ENCODE assay signal across 9 mouse cellular contexts in the genomic region with DNA sequence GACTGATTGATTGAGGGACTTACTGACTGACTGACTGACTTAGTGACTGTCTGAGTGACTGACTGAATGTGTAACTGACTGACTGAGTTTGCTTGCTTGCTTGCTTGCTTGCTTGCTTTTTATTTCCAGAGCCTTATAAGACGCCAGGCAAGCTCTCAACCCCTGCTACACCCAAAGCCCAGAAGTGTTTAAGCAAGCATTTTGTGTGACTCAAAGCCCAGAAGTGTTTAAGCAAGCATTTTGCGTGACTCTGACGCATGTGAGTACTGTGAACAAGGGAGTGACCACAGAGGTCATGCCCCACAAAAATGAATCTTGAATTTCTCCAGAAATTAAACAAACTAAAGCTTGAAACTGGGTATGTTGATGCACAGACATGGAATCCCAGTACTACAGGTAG. TPM values are rescaled to one million over a fixed set of nuclear protein-coding genes. Genes with fewer than 3 reads are reported as not detected.
DNase-seq lines count a peak whose midpoint lies in the region; ATAC-seq lines count a peak whose summit lies in the region.
"Had no signal": no experiment of that assay in that cellular context is flagged by ENCODE, and none has a peak within 500 bp of the region (broad histone marks: within the 10 kb centered on the region; RNA-seq: fewer than 3 reads in every experiment).

No protein-coding gene starts in this region.

- peak overlapping the region; percentile 65 for H3K4me2 ChIP-seq in hindbrain, embryonic 13.5 days
- H3K4me2 ChIP-seq in lung, embryonic 16.5 days (ENCODE audit: low read depth, low read length) = peak overlapping the region; percentile 67

- peaks cover 19% of the 10 kb centered on the region for H3K36me3 ChIP-seq in megakaryocyte, embryonic 14.5 days (replicated peaks; ENCODE audit: low read length)
- H3K36me3 ChIP-seq in hindbrain, embryonic 13.5 days = peaks cover 9% of the 10 kb centered on the region
- peaks cover 4% of the 10 kb centered on the region; the same call in 1 of the 2 replicates for H3K36me3 ChIP-seq in lung, embryonic 16.5 days (ENCODE audit: control insufficient read depth, insufficient read depth, low read length)

- H3K9ac ChIP-seq in hindbrain, embryonic 13.5 days = no peak overlapping the region; the same call in 1 of the 2 replicates
- H3K9ac ChIP-seq in lung, embryonic 16.5 days (ENCODE audit: low read length) = no peak overlapping the region

- H3K27ac ChIP-seq in hindbrain, embryonic 13.5 days = no peak overlapping the region
- H3K27ac ChIP-seq in lung, embryonic 16.5 days (ENCODE audit: low read length) = peak overlapping the region; percentile 69

- 72% methylated on average over 3 of the region's 3 CpGs for WGBS in hindbrain, embryonic 13.5 days
- WGBS in lung, embryonic 16.5 days = 25% methylated on average over 3 of the region's 3 CpGs

- H3K27me3 ChIP-seq in megakaryocyte, embryonic 14.5 days (replicated peaks) = peaks cover 8% of the 10 kb centered on the region
- no peaks in the 10 kb centered on the region for H3K27me3 ChIP-seq in hindbrain, embryonic 13.5 days
- no peaks in the 10 kb centered on the region for H3K27me3 ChIP-seq in lung, embryonic 16.5 days (ENCODE audit: control insufficient read depth, insufficient read depth, low read depth, low read length)

- DNase-seq in thymus, postnatal 36 days = no peak
- no peak for DNase-seq in adrenal gland, adult 8-10 months
- no peak for DNase-seq in frontal cortex, postnatal 36 days (ENCODE audit: low spot score in 2 of 2)

- H3K4me1 ChIP-seq in megakaryocyte, embryonic 14.5 days = peaks cover 54% of the 10 kb centered on the region
- H3K4me1 ChIP-seq in hindbrain, embryonic 13.5 days (replicated peaks) = peaks cover 18% of the 10 kb centered on the region
- H3K4me1 ChIP-seq in lung, embryonic 16.5 days (replicated peaks; ENCODE audit: control insufficient read depth, insufficient read depth, low read length) = peaks cover 14% of the 10 kb centered on the region

- peak overlapping the region; percentile 95 for H3K4me3 ChIP-seq in megakaryocyte, embryonic 14.5 days (replicated peaks)
- H3K4me3 ChIP-seq in hindbrain, embryonic 13.5 days = peak overlapping the region; percentile 49; the same call in 1 of the 2 replicates
- peak overlapping the region; percentile 64 for H3K4me3 ChIP-seq in lung, embryonic 16.5 days (ENCODE audit: low read length)

- H3K9me3 ChIP-seq in megakaryocyte, embryonic 14.5 days = no peaks in the 10 kb centered on the region
- H3K9me3 ChIP-seq in hindbrain, embryonic 13.5 days = no peaks in the 10 kb centered on the region
- H3K9me3 ChIP-seq in lung, embryonic 16.5 days (ENCODE audit: control insufficient read depth, low read length) = no peaks in the 10 kb centered on the region

- no peak for ATAC-seq in megakaryocyte, adult 5-6 weeks (ENCODE audit: poor library complexity, severe bottlenecking)
- 0 out of 2 replicates have a peak, but pooled peaks have one; percentile 18 for ATAC-seq in hindbrain, embryonic 13.5 days (ENCODE audit: low FRiP score)
- ATAC-seq in lung, embryonic 16.5 days (ENCODE audit: low read depth) = peak; percentile 73
- ATAC-seq in megakaryocyte-erythroid progenitor cell, adult 5-6 weeks (replicated peaks; ENCODE audit: low FRiP score, low TSS enrichment, poor library complexity, severe bottlenecking) = no peak

RNA-seq across cellular contexts. Expression of gene Tpcn2, which starts 0.5 kb away (rescaled TPM):
- polyA plus RNA-seq in megakaryocyte, embryonic 14.5 days (2012; ENCODE audit: insufficient read depth, low replicate concordance) = 3.9 TPM in 1 of 2 replicates, not detected in the other
- total RNA-seq in megakaryocyte, adult 5-6 weeks (2015) = 7.9 and 8.6 TPM in 2 replicates
- total RNA-seq in megakaryocyte, adult 5-6 weeks (2017) = 6.7 and 7.5 TPM in 2 replicates
- 3.3 TPM in 2 replicates for polyA plus RNA-seq in hindbrain, embryonic 13.5 days (2015; fragmentation: Nextera tagmentation; extraction: Ambion mirVana)
- polyA plus RNA-seq in lung, embryonic 16.5 days (2015; fragmentation: Nextera tagmentation; extraction: Ambion mirVana) = 11.7 and 12.3 TPM in 2 replicates
- 10 to 100 TPM in 3 of 4 experiments, 1 to 10 TPM in 1; 8.0 to 34.6 (median 21.0) TPM for total RNA-seq in adrenal gland, adult 8-10 months (2022)
- total RNA-seq in megakaryocyte-erythroid progenitor cell, adult 5-6 weeks (2014; fragmentation: Nextera tagmentation) = 17.2 and 19.8 TPM in 2 replicates
- 2.8 and 3.6 TPM in 2 replicates for total RNA-seq in megakaryocyte-erythroid progenitor cell, adult 5-6 weeks (2017)

RNA-seq across cellular contexts. Expression of gene Mrgprf, which starts 16.3 kb away (rescaled TPM):
- not detected in 2 replicates for polyA plus RNA-seq in megakaryocyte, embryonic 14.5 days (2012; ENCODE audit: insufficient read depth, low replicate concordance)
- total RNA-seq in megakaryocyte, adult 5-6 weeks (2015) = not detected in 2 replicates
- total RNA-seq in megakaryocyte, adult 5-6 weeks (2017) = not detected in 2 replicates
- 2.2 and 2.7 TPM in 2 replicates for polyA plus RNA-seq in hindbrain, embryonic 13.5 days (2015; fragmentation: Nextera tagmentation; extraction: Ambion mirVana)
- polyA plus RNA-seq in lung, embryonic 16.5 days (2015; fragmentation: Nextera tagmentation; extraction: Ambion mirVana) = 2.2 and 2.4 TPM in 2 replicates
- total RNA-seq in adrenal gland, adult 8-10 months (2022) = 1 to 10 TPM in 3 of 4 experiments, under 1 TPM in 1; 0.91 to 3.0 (median 1.2) TPM
- not detected in 2 replicates for total RNA-seq in megakaryocyte-erythroid progenitor cell, adult 5-6 weeks (2014; fragmentation: Nextera tagmentation)
- total RNA-seq in megakaryocyte-erythroid progenitor cell, adult 5-6 weeks (2017) = not detected in 2 replicates

RNA-seq across cellular contexts. Expression of gene Mrgprd, which starts 30.3 kb away (rescaled TPM):
- not detected in 2 replicates for polyA plus RNA-seq in megakaryocyte, embryonic 14.5 days (2012; ENCODE audit: insufficient read depth, low replicate concordance)
- not detected in 2 replicates for total RNA-seq in megakaryocyte, adult 5-6 weeks (2015)
- not detected in 2 replicates for total RNA-seq in megakaryocyte, adult 5-6 weeks (2017)
- not detected in 2 replicates for polyA plus RNA-seq in hindbrain, embryonic 13.5 days (2015; fragmentation: Nextera tagmentation; extraction: Ambion mirVana)
- not detected in 2 replicates for polyA plus RNA-seq in lung, embryonic 16.5 days (2015; fragmentation: Nextera tagmentation; extraction: Ambion mirVana)
- not detected for total RNA-seq in adrenal gland, adult 8-10 months (2022)
- total RNA-seq in megakaryocyte-erythroid progenitor cell, adult 5-6 weeks (2014; fragmentation: Nextera tagmentation) = not detected in 2 replicates
- not detected in 2 replicates for total RNA-seq in megakaryocyte-erythroid progenitor cell, adult 5-6 weeks (2017)
- total RNA-seq: gastrocnemius, adult 8-10 months had no signal

Comparison
In these comparisons a context has a peak if more than half of its experiments do, and no peak if none do; other contexts are left out.
1. ATAC-seq: peak in hindbrain, embryonic 13.5 days (single experiment) and lung, embryonic 16.5 days (single experiment); none in megakaryocyte, adult 5-6 weeks (single experiment) and megakaryocyte-erythroid progenitor cell, adult 5-6 weeks (single experiment).
2. Peak in every context shown above with its lines, with median percentiles within 50 percentile points of each other: H3K4me3 ChIP-seq.